Mouse (Mus musculus) ovary, adult 2 months (tissue): ENCODE measurements around the gene Plac8. TPM values are rescaled to one million over a fixed set of nuclear protein-coding genes. Genes with fewer than 3 reads are reported as not detected.

Experiments
- polyA plus RNA-seq: library from polyadenylated mRNA; depleted of rRNA; stranded (reverse); fragments of >200 nt; gene quantifications from 2 replicates; pipeline ENCODE4 v1.2.3, GENCODE M21; 2012; rRNA removed

Gene Plac8
- polyA plus RNA-seq, result 50.6 and 73.0 TPM in 2 replicates

GRCm38 (mm10) chr5:100572069-100572468 is at the start of gene Plac8:
Plac8 (minus strand) TSS chr5:100572245.

GRCm38 (mm10) chr5:100518049-100519026 is 53.7 kb downstream of the Plac8 start, which contains the start of gene Cops4:
Cops4 (plus strand) TSS chr5:100518309.

Other genes with a start within 250 kb of the Plac8 start
- 314 and 435 TPM in 2 replicates for gene Sec31a, start 156.0 kb downstream of the Plac8 start, polyA plus RNA-seq
- gene Lin54, start 71.6 kb downstream of the Plac8 start, polyA plus RNA-seq, result 5.2 and 7.3 TPM in 2 replicates
- gene Cops4, start 53.9 kb downstream of the Plac8 start, polyA plus RNA-seq, result 19.1 and 22.9 TPM in 2 replicates
- gene Coq2, start 102.9 kb upstream of the Plac8 start, polyA plus RNA-seq, result 195 and 237 TPM in 2 replicates
- 2.7 and 4.0 TPM in 2 replicates for gene Hpse, start 147.5 kb upstream of the Plac8 start, polyA plus RNA-seq
- gene Helq, start 226.4 kb upstream of the Plac8 start, polyA plus RNA-seq, result 7.1 and 7.8 TPM in 2 replicates
- 3.7 and 5.1 TPM in 2 replicates for gene Mrps18c, start 226.4 kb upstream of the Plac8 start, polyA plus RNA-seq
- gene Abraxas1, start 248.7 kb upstream of the Plac8 start, polyA plus RNA-seq, result 3.8 and 5.9 TPM in 2 replicates